Mouse (Mus musculus) liver, postnatal 0 days (tissue): ENCODE measurements around the gene Zic2.

Experiments
- CTCF ChIP-seq: sonication (generic); IDR thresholded peaks from 2 replicates; pipeline ENCODE4 v1.5.1; 2016; ENCODE audit warnings: antibody characterized with exemption, low read depth
- EP300 ChIP-seq: IDR thresholded peaks from 2 replicates; pipeline ENCODE4 v1.6.1; 2016; ENCODE audit warnings: antibody characterized with exemption, low read depth, mild to moderate bottlenecking

- TF ChIP-seq CTCF (no peak), EP300 (no peak)
Observed at GRCm38 (mm10) chr14:122479461-122480109, 4.3 kb downstream of the Zic2 start.
